Mouse (Mus musculus): Measurements from ENCODE around the gene Mgam.

DNA sequence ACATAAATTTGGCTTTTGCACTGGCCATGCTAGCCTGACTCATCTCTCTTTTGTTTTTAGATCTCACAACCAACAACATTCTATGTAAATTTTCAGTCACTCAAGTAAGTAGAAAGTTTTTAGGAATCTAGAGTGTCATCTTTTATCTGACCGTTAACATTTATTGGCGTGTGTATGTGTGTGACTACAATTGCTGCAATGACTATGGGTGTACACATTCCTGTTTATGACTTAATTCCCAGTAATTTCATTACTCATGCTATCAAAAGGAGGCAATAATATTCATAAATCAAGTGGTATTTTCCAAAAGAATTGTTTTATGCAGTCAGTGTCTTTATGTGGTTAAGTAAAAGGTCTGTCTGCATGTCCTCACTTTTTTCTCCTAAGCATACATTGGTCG, 110.9 kb downstream of the Mgam start:
- no peak for TF ChIP-seq CTCF (IDR thresholded peaks at IDR 0.05; ENCODE audit: low read depth, low read length)
- no peak for TF ChIP-seq POLR2A (IDR thresholded peaks at IDR 0.05; ENCODE audit: extremely low read depth, insufficient read depth, low read length)
